In genomic region chr11:32001181-32001910, GRCm38 (mm10) we compare ENCODE assay signal across 9 mouse cellular contexts. TPM values are rescaled to one million over a fixed set of nuclear protein-coding genes. Genes with fewer than 3 reads are reported as not detected.
DNase-seq lines count a peak whose midpoint lies in the region; ATAC-seq and TF ChIP-seq lines count a peak whose summit lies in the region.
"Had no signal": no experiment of that assay in that cellular context is flagged by ENCODE, and none has a peak within 500 bp of the region (broad histone marks: within the 10 kb centered on the region; RNA-seq: fewer than 3 reads in every experiment).

No protein-coding gene starts in this region.

- H3K27me3 ChIP-seq in forebrain, embryonic 12.5 days: peaks cover 5% of the 10 kb centered on the region; the same call in 1 of the 2 replicates

- 2% methylated on average over 11 of the region's 11 CpGs for WGBS in forebrain, embryonic 12.5 days

- H3K9ac ChIP-seq in forebrain, embryonic 12.5 days: peak overlapping the region; percentile 67

- H3K4me3 ChIP-seq in layer of hippocampus, adult 2 months: peak overlapping the region; percentile 72
- H3K4me3 ChIP-seq in forebrain, embryonic 12.5 days (replicated peaks): peak overlapping the region; percentile 43

- no peak for TF ChIP-seq CTCF in layer of hippocampus, adult 2 months (conservative IDR thresholded peaks at IDR 0.05)

- peak overlapping the region; percentile 98 for H3K27ac ChIP-seq in layer of hippocampus, adult 2 months
- H3K27ac ChIP-seq in forebrain, embryonic 12.5 days: peak overlapping the region; percentile 92

- ATAC-seq in forebrain, embryonic 12.5 days (ENCODE audit: low FRiP score): no peak

- H3K4me1 ChIP-seq in forebrain, embryonic 12.5 days: peaks cover 28% of the 10 kb centered on the region

- no peak for DNase-seq in layer of hippocampus, adult 2 months (ENCODE audit: low spot score in 2 of 2)
- no peak for DNase-seq in layer of hippocampus, adult 18-20 months (ENCODE audit: low spot score in 2 of 2)
- DNase-seq in kidney, postnatal 4 days: peak; percentile 29 to 37
- DNase-seq in retina, postnatal 1 day: peak; percentile 44
- no peak for DNase-seq in layer of hippocampus, adult 9-10 months (ENCODE audit: low spot score)
- DNase-seq in testis, postnatal 10 days (ENCODE audit: low spot score): no peak
- no peak for DNase-seq in layer of hippocampus, postnatal 25 days (ENCODE audit: extremely low spot score in 1 of 2, low spot score in 1 of 2)

- peak overlapping the region; percentile 55 for H3K4me2 ChIP-seq in forebrain, embryonic 12.5 days

- peaks cover 3% of the 10 kb centered on the region for H3K9me3 ChIP-seq in forebrain, embryonic 12.5 days

- H3K36me3 ChIP-seq in forebrain, embryonic 12.5 days (replicated peaks): peaks cover 30% of the 10 kb centered on the region

RNA-seq across cellular contexts. Expression of gene Nsg2, which starts 1.1 kb away (rescaled TPM):
- 100 to 1,000 TPM; 662 to 700 TPM for total RNA-seq in layer of hippocampus, adult 2 months (2021)
- total RNA-seq in layer of hippocampus, adult 18-20 months (2021): 100 to 1,000 TPM; 720 to 722 TPM
- polyA plus RNA-seq in forebrain, embryonic 12.5 days (2016; fragmentation: Nextera tagmentation; extraction: Ambion mirVana): 185 and 202 TPM in 2 replicates
- total RNA-seq in layer of hippocampus, postnatal 25 days (2021): 100 to 1,000 TPM; 682 to 735 TPM

RNA-seq across cellular contexts. Expression of gene 4930524B15Rik, which starts 36.0 kb away (rescaled TPM):
- total RNA-seq in layer of hippocampus, adult 2 months (2021): not detected
- total RNA-seq in layer of hippocampus, adult 18-20 months (2021): not detected
- polyA plus RNA-seq in forebrain, embryonic 12.5 days (2016; fragmentation: Nextera tagmentation; extraction: Ambion mirVana): 0.09 and 0.15 TPM in 2 replicates
- total RNA-seq in layer of hippocampus, postnatal 25 days (2021): under 1 TPM in 1 of 2 experiments, not detected in 1; 0.12 TPM
- polyA plus RNA-seq: lung, embryonic 16.5 days had no signal

Comparison
In these comparisons a context has a peak if more than half of its experiments do, and no peak if none do; other contexts are left out.
1. DNase-seq: peak in kidney, postnatal 4 days (2 of 2) and retina, postnatal 1 day (single experiment); none in layer of hippocampus, adult 2 months (0 of 2), layer of hippocampus, adult 18-20 months (0 of 2), layer of hippocampus, adult 9-10 months (single experiment), testis, postnatal 10 days (single experiment) and layer of hippocampus, postnatal 25 days (0 of 2).